Mouse (Mus musculus): ENCODE measurements around the gene Lias.
A peak's percentile ranks its signal among the peaks of the same experiment; 100 is the strongest.

Gene Lias

DNA sequence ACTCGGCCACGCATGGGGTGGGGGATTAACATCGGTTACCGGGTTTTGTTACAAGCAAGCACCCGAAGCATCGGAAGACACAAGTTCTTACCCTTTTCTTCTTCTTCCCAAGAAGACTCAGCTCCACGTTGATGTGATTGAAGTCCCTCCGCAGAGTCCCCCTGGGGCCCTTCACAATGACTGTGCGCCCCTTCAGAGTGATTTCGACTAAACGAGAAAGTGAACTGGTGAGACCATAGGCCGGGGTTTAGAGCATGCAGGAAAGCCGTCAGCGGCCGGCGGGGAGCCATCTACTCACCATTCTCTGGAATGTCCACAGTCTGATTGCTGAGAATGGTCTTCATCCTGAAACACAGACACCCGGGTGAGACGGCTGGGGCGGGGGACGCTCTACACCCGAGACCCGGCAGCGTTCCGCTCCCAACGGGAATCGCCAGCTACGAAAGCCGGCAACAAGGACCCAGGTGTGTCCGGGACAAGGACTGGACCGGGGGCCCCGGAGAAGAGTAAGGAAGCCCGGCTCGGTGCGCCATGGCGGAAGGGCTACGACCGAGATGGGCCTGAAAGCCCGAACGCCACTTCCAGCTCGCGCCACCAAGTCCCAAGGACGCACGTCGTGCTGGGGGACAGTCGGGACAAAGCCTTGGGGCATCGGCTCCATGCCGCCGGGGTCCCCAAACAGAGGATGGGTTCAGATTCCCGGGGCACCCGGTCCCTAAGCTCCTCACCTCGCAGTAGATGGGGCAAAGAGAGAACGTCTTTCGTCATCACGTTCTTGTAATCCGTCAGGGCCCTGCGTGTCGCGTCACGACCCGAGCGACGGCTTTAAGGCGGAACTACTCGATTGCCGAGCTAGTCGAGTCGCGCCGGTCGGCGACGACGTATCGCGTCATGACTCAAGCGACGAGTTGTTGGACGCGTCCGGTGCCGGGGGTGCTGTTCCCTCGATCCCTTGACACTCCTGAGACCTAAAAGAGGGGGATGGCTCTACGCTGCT lies at the start of gene Lias, which contains the start of gene Rpl9:
TSS of gene Lias (plus strand) at position 850 of the 997 bp plus-strand sequence.
TSS of gene Rpl9 (minus strand) at position 797 of the 997 bp plus-strand sequence.
- DNase-seq (ENCODE audit: low read depth) = peak; percentile 92

DNA sequence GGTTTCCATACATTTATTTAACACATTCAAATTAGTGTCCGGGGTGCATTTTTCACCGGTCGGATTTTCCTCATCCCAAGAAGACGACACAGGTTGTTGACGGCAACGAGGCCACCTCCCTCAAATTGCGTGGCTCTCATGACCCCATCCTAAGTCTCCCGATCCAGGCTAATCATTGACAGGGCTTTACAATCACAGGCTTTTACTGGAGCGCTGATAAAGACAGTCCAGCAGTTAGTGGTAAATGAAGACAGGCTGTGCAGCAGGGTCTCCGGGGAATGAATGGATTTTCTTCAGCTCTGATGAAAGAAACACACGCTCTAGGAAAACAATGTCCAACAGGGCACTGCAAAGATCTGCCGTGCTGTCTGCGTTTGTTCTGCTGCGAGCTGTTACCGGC lies 43.1 kb upstream of the Lias start, which contains the start of gene Klb:
TSS of gene Klb (plus strand) at position 147 of the 400 bp plus-strand sequence.
- DNase-seq (ENCODE audit: low read depth) = no peak

DNA sequence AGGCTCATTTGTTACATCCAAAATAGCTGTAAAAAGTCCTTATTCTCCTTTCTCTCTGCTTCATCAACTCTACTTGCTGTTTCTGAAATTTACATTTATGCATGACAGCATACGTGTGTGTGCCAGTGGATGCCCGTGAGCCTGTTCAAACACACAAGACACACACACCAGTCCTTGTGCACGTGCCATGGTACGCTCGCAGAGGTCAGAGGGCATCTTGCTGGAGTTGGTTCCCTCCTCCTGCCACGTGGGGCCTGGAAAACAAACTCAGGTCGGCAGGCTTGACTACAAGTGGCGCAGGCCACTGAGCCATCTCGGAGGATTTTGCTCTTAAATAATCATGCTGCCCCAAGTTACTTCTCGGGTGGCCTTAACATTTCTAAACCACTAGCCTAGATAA lies 40.8 kb upstream of the Lias start:
- no peak for DNase-seq (ENCODE audit: low read depth)

DNA sequence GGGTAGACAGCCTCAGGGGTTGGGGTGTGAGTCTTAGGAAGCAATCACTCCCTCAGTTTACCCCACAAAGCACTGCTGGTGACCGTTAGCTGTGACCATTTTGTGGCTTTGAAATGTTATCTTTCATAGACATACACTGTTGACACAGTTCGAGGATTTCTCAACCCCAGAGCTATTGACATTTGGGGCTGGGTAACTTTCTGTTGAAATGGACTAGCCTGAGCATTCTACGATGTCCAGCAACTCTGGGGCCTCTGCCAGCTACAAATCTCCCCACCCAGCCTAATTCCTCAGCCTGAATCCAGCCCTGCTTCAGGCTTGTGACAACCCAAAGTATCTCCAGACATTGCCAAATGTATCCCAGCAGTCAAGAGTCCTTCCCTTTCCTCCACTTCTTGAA lies 37.2 kb upstream of the Lias start:
- no peak for DNase-seq (ENCODE audit: low read depth)

DNA sequence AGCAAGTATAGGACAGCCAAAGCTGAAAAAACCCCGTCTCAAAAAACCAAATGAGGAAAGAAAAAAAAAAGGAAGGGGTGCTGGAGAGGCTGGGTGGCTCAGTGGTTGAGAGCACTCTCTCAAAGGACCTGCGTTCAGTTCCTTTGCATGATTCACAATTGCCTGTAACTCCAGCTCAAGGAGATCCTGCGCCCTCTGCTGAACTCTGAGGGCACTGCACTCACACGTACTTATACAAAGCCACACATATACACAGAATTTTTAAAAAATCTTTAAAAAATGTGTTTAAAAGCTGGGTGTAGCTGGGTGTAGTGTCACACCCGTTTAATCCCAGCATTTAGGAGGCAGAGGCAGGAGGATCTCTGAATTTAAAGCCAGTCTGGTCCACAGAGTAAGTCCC lies 36.3 kb upstream of the Lias start:
- no peak for DNase-seq (ENCODE audit: low read depth)

DNA sequence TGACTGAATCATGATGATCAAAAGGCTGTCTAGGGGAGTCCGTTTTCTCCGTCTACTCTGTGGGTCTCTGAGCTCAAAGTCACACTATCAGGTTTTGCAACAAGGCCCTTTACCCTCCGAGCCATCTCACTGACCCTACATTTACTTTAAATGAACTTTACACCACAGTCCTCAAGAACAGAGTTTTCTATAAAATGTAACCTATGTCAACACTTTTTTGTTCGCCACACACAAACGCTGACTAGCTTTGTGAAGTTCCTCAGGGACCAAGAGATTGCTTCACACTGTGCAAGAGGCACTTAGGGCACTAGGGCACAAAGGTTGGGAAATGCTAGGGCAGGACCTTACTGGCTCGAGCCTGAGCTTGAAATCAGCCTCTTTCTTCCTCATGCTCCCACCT lies 34.4 kb upstream of the Lias start:
- DNase-seq (ENCODE audit: low read depth) = peak; percentile 12

DNA sequence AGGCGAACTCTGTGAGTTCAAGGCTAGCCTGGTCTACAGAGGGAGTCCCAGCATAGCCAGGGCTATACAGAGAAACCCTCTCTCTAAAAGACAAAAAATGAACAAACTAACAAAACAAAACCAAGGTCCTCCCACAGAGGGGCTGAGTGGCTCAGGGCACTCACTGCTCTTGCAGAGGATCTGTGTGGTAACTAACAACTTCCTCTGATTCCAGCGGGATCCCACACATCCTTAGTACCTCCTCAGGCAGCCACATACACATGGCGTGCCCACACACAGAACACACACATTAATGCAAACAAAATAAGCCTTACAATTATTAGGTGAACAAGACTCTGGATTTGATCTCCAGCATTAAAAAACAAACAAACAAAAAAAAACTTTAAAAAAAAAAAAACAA lies 33.5 kb upstream of the Lias start:
- DNase-seq (ENCODE audit: low read depth) = no peak

DNA sequence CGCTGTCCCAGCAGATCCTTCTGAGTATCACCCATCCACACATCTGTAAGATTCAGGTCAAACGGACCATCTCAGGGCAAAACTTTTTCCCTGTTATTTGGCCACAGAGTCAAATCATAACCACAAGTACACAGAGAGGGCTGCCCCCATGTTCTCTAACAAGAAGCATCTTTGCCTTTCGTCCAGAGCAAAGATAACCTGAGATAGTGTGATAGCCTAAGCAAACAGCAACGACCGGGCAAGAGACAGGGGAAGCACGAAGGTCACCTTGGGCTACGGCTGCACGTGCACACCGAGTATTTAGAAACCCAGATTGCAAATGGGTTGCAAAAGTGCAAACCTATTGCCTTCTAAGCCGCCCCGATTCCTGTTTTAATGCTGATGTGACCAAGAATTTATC lies 23.5 kb upstream of the Lias start:
- no peak for DNase-seq (ENCODE audit: low read depth)

DNA sequence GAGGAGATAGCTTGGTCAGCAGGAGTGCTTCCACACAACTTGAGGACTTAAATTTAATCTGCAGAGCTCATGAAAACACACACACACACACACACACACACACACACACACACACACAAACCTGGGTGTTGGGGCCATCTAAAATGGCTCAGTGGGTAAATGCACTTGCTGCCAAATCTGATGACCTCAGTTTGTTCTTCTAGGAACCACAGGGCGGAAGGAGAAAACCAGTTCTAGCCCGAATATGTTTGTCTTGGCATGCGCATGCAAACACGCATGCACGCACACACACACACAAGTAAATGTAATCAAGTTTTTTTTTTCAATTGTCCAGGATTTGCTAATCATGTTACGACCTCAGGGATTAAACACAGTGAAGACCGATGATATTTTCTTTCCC lies 19.7 kb upstream of the Lias start:
- no peak for DNase-seq (ENCODE audit: low read depth)

DNA sequence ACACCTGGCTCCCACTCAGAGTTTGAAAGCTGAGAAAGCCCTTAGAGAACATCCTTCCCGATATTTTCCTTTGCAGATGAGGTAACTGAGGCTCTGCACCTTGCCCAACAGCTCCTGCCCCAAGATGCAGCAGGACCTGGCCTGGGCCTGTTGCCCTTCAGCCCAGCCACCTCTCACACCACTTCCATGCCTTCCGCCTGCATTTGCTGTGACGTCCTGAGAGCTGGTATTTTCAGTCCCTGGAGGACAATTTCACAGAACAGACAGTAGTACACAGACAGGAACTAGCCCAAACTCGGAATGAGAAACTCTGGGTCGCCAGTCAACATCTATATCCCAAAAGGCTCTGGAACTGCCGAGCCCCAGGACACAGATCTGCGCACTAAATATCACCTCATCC lies 16.6 kb upstream of the Lias start:
- DNase-seq (ENCODE audit: low read depth) = no peak

DNA sequence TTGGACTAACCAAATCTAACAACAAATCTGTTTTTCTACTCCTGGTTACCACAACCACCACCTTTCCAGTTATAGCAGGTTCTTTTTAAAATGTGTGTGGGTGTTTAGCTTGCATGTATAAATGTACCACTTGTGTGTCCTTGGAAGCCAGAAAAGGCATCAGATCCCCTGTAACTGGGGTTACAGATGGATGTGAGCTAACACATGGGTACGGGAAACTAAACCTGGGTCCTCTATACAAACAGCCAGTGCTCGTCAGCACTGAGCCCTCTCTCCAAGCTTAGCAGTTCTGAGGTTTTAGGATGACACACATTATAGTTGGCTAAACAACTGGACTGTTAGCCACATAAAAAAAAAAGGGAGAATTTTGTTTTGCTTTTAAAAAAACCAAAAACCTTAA lies 5.6 kb upstream of the Lias start:
- no peak for DNase-seq (ENCODE audit: low read depth)

DNA sequence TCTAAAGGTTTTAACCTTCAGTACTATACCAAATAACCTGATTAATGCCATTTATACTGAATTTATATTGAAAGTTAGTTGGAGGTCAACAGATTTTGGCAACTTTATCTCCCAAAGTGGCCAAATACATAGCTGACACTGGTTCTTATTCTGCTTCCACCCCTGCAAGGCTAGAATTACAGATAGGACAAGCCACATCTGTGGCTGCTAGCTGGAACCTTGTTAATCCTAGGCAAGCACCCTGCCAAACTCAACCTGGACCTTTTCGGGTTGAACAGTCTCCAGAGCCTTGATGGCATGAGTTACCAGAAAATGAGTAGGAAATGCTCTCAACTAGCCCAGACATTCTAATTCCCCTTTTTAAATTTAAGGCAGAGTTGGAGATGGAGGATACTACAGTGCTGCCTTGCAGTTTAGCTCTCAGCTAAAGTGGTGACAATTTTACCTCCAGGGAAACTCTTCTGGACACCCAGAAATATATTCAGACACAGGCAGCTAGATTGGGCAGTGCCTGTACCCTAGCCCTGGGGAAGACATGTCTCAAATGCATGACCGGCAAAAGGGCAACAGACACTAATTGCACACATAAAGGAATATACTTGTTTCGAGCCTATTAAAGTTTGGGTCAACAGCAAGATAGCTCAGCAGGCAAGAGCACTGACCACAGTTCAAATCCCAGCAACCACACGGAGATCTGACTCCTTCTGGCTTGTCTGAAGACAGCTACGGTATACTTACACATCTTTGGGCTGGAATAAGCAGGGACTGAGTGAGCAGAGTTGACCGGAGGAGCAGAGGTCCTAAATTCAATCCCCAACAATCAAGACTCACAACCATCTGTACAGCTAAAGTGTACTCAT lies 4.1 kb upstream of the Lias start:
- DNase-seq (ENCODE audit: low read depth) = no peak

DNA sequence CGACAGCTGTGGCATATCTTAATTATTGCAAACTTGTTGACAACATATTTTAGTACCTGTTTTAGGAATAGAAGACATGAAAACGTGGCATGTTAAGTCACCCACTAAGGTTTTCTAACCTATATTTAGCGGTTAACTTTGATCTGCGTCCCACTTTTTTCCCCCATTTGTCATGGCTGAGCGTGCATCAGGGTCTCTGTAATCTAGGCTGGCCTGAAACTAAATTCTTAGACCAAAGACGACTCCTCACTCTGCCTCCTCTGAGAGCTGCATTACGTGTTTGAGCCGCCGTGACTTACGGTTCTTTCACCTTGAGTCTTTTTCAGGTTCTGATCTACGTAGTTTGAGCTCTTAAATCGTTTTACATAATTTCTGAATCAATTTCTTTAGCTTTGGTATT lies 456 bp downstream of the Lias start:
- no peak for DNase-seq (ENCODE audit: low read depth)

DNA sequence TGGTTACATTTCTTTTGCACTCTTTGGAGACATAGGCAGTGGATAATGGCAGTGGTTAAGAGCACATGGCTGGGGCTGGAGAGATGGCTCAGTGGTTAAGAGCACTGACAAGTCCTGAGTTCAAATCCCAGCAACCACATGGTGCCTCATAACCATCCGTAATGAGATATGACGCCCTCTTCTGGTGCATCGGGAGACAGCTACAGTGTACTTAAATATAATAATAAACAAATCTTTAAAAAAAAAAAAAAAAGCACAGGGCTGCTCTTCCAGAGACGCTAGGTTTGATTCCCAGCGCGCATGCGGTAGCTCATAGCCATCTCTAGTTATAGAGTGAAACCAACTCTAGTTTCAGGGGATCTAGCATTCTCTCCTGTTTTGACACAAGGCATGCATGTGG lies 3.1 kb downstream of the Lias start:
- no peak for DNase-seq (ENCODE audit: low read depth)

DNA sequence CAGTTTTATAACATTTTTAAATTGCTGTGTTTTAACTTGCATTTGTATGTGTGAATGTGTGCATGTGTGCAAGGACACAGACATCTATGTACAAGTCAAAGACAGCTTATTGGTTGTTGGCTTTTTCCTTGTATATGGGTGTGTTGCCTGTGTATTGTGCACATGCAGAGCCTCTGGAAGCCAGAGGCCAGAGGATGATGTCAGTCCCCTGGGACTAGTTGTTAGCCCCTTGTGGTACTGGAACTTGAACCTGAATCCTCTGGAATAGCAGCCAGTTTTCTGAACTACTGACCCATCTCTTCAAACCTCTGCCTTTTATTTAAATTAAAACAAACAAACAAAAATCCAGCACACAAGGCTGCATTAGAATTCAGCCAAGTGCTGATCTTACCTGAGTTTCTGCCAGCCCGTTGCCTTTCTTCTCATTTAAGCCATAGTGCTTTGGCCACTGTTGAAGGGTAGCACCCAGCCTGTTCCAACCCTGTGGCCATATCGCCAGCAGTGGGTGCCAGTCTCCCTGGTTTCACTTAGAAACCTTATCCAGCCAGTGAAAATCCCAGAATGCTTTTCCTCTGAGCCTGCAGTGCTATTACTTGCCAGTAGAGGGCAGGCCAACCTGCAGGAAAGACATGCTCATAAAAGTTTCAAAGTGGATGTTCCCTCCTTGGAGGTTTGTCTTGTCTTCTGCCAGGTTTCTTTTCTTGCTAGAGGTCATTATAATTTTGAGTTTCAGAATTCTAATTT lies 10.1 kb downstream of the Lias start:
- DNase-seq (ENCODE audit: low read depth) = peak; percentile 82

DNA sequence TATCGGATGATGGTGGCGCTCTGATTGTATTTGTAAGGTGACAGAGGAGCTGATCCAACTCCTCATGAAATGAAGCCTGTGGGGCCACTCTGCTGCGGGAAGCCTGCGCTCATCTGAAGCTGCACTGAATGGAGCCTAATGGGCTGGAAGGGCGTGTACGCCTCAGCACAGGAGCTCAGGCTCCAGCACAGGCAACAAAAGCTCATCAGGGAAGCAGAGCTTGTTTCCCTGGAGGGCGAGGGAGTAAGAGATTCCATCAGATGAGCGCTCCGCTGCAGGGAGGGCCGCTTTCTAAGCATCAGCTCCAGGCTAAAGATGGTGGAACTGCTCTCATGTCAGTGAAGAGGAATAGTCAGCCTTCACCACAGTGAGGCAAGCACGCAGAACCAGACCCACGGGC lies 16.7 kb downstream of the Lias start:
- no peak for DNase-seq (ENCODE audit: low read depth)

DNA sequence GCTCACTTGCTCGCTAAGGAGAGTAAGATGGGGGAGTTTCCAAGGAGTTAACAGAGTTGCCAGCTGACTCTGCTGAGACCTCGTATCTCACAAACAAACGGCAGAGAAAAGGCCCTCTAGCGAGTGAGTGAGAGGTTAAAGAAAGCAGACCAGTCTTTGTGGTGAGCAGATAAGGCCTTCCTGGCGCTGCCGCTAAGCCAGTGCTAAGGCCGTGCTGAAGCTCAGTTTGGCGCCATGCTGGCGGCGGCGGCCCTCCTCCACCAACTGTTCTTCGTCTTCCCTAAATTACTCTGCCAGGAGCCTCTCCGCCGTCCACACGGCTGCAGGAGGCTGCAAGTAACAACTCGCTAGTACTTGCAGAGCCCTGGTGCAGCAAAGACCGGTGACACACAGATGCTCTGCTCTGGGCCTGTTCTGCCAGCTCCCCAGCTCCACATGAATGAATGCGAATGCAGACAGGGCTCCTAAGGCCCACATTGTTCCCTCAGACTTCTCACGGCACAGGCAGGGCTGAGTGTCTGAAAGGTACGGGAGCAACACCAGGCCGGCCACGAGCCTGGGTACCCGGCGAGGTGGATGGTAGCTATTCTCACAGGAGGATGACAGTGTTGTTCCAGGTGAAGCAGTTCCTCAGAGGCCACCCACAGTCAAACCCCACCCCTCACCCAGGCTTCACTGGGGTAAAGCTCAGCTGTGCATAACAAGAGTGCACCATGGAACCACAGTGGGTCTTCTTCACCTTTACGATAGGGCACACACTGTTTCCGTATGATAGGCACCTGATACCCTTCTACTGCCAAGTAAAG lies 24.6 kb downstream of the Lias start:
- no peak for DNase-seq (ENCODE audit: low read depth)

DNA sequence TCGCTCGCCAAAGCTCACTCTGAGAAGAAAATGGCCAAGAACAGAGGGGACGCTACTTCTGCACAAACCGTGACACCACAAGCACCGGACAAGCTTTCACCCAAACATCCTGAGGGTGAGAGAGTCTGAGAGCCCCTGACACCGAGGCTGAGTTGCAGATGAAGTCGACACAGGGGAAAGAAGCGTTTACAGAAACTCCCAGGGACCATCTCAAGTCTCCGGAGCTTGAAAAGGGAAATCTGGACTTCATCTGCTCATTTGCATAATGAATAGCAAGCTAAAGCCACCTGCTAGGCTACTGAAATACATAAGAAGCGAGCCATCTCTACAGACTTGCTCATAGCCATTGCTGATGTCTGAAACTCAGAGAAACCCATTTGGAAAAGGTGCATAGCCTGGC lies 27.8 kb downstream of the Lias start:
- no peak for DNase-seq (ENCODE audit: low read depth)

DNA sequence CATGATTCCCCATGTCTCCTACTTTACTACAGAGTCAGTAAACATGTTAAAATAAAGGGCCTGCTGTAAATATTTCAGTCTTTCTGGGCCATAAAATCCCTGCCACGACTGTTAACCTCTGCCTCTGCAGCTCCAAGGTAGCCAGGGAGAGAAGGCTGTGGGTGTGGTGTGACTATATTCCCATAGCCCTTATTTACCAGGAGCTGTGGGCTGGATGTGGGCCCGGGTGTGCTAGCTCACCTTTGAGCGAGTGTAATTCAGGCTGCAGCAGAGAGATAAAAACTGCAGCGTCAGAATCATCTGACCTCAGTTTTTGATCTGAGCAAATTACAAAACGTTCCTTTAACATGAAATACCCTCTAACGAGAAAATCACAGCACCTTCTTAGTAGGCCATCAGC lies 29.5 kb downstream of the Lias start:
- DNase-seq (ENCODE audit: low read depth) = no peak

DNA sequence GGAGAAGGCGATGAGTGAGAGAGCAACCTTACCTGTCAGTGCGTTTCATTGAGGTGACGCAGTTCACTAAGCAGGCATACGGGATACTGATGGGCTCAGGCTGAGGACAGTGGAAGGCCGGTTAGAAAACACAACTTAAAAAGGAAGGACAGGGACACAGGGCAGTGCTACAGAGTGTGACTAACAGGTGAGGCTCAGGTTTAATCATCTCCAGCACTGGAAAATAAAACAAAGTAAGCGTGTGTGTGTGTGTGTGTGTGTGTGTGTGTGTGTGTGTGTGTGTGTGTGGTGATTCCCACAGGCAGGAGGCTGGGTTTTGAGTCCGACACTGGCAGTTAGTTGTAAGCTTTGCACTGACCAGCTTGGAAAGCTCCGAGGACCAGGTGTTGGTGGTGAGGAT lies 31.5 kb downstream of the Lias start:
- DNase-seq (ENCODE audit: low read depth) = no peak

DNA sequence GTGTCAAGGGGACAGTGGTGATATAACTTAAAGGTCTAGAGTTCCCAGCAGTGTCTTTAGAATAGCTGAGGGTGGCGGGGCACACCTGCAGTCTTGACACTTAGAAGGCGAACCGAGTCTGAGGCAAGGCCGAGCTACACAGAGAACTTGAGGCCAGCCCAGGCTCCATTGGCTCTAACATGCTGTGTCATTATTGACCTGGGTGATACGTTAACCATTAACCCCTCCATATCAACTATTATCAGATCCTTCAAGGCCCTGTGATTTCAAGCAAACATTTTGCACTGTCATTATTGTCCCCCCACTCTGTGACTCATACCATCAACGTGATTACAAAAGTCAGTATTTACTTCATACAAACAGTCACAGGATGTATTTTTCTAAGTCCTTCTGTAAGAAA lies 32.9 kb downstream of the Lias start:
- no peak for DNase-seq (ENCODE audit: low read depth)

All from c-Kit-positive CD71-negative TER-119-negative erythroid progenitor cells, embryonic 14.5 days (primary cell).